Mouse (Mus musculus) ES-Bruce4 (cell line): ENCODE data around the gene Rere. TPM values are rescaled to one million over a fixed set of nuclear protein-coding genes. Genes with fewer than 3 reads are reported as not detected.

Source experiments
- H3K27ac ChIP-seq: 2 replicates; pipeline ENCODE4 v1.5.1; 2012; ENCODE audit warnings: low read length, inconsistent platforms; ENCODE audit not compliant: insufficient read depth
- H3K27me3 ChIP-seq: 2 replicates; pipeline ENCODE4 v1.6.1; 2012; ENCODE audit warnings: mild to moderate bottlenecking, low read length, inconsistent platforms; ENCODE audit not compliant: control insufficient read depth, poor library complexity, insufficient read depth, severe bottlenecking
- H3K36me3 ChIP-seq: 2 replicates; pipeline ENCODE4 v1.6.1; 2012; ENCODE audit warnings: inconsistent platforms, mild to moderate bottlenecking, low read length, moderate library complexity; ENCODE audit not compliant: control insufficient read depth, poor library complexity, insufficient read depth, severe bottlenecking
- H3K4me1 ChIP-seq: one replicate; pipeline ENCODE4 v1.8.1; 2011; ENCODE audit warnings: low read length; ENCODE audit not compliant: control insufficient read depth, insufficient read depth
- H3K4me3 ChIP-seq: 2 replicates; pipeline ENCODE4 v1.5.1; 2011; ENCODE audit warnings: low read depth, mild to moderate bottlenecking, low read length
- H3K9ac ChIP-seq: 2 replicates; pipeline ENCODE4 v1.6.1; 2012; ENCODE audit warnings: low read depth, mild to moderate bottlenecking, inconsistent platforms; ENCODE audit not compliant: poor library complexity, severe bottlenecking
- H3K9me3 ChIP-seq: replicated peaks from 2 replicates; pipeline ENCODE4 v1.6.1; 2012; ENCODE audit warnings: mild to moderate bottlenecking, low read length, inconsistent platforms; ENCODE audit not compliant: control insufficient read depth, poor library complexity, insufficient read depth, severe bottlenecking
- CTCF ChIP-seq: IDR thresholded peaks from one replicate; pipeline ENCODE4 v1.8.1; 2011; ENCODE audit warnings: low read depth, low read length
- EP300 ChIP-seq: IDR thresholded peaks from 2 replicates; pipeline ENCODE4 v1.6.1; 2011; ENCODE audit warnings: low read depth, low read length; ENCODE audit not compliant: insufficient read depth
- POLR2A ChIP-seq: IDR thresholded peaks from one replicate; pipeline ENCODE4 v1.8.1; 2011; ENCODE audit warnings: low read length; ENCODE audit not compliant: insufficient read depth
- polyA plus RNA-seq: library from polyadenylated mRNA; stranded (reverse); fragments of >200 nt; gene quantifications from 2 replicates; pipeline ENCODE4 v1.2.4, GENCODE M21; 2011; ENCODE audit warnings: low read depth; ENCODE audit not compliant: missing spikeins, insufficient read depth, insufficient read length

Gene Rere
- polyA plus RNA-seq, 1 experiment, result 77.3 TPM

DNA sequence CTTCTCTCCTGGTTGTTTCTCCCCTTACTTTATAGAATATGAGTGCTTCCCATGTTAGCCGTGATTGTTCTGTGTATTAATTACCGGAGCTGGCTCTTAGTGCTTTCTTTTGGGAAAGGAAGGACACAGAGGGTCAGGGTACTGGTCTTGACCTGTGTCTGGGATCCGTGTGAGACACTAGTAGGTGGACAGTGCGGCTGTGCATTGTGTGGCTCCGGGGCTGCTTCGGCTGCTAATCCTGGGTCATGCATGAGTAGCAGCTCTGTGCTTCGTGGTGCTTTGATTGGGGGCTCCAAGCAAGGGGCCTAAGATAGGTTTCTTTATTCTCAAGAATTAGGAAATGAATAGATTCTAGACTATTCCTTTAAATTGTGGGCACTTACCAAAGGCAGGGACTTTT lies 175.0 kb downstream of the Rere start:
- no peaks in the 10 kb centered on the region for H3K36me3 ChIP-seq
- H3K27ac ChIP-seq, result no peak overlapping the region
- no peak overlapping the region for H3K9ac ChIP-seq
- H3K27me3 ChIP-seq, result no peaks in the 10 kb centered on the region
- TF ChIP-seq POLR2A, result no peak
- H3K9me3 ChIP-seq, result no peaks in the 10 kb centered on the region
- peaks cover 2% of the 10 kb centered on the region for H3K4me1 ChIP-seq
- H3K4me3 ChIP-seq, result no peak overlapping the region

DNA sequence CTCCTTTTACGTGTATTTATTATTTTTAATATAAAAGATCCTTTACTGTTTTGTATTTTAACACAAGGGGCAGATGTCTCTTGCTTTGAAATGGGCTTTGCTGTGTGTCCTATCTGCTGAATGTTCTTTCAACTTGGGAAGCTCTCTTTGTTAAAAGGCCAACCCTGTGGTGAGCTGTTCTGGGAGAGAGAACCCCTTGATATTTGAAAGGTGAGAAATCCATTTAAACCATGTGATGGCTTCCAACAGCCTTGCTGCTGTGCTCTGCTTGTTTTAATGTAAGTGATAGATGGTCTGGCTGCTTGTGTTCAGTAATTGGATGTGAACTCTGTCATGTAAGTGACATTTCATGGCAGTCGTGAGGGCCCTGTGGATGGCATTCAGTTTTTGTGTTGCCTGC lies 175.4 kb downstream of the Rere start:
- H3K9me3 ChIP-seq, result no peaks in the 10 kb centered on the region
- H3K27me3 ChIP-seq, result no peaks in the 10 kb centered on the region
- peaks cover 2% of the 10 kb centered on the region for H3K4me1 ChIP-seq
- no peak for TF ChIP-seq POLR2A
- no peak for TF ChIP-seq CTCF
- no peak for TF ChIP-seq EP300
- H3K27ac ChIP-seq, result no peak overlapping the region
- no peak overlapping the region for H3K4me3 ChIP-seq
- no peak overlapping the region for H3K9ac ChIP-seq
- no peaks in the 10 kb centered on the region for H3K36me3 ChIP-seq

DNA sequence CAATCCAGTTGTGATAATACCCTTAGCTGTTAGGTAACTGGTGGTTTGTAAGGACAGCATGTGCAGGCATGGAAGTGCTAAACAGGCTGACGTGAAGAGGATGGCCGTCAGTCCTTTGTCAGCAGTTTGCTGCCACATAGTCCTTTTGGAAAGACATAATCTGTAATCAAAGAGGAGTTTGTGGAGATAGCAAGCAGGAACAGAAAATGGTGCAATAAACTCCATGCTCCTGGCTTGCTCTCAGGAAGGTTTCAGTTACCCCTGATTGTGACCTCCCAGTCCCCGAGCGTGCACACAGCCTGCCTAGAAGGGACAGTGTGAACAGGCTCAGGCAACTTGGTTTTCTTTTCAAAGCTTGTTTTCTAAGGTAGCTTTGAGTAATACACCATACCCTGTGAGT lies 175.9 kb downstream of the Rere start:
- H3K4me3 ChIP-seq, result no peak overlapping the region
- no peaks in the 10 kb centered on the region for H3K36me3 ChIP-seq
- H3K27ac ChIP-seq, result no peak overlapping the region
- H3K9ac ChIP-seq, result no peak overlapping the region
- peaks cover 2% of the 10 kb centered on the region for H3K4me1 ChIP-seq
- H3K9me3 ChIP-seq, result no peaks in the 10 kb centered on the region
- no peaks in the 10 kb centered on the region for H3K27me3 ChIP-seq
- TF ChIP-seq POLR2A, result no peak
- no peak for TF ChIP-seq EP300
- no peak for TF ChIP-seq CTCF

DNA sequence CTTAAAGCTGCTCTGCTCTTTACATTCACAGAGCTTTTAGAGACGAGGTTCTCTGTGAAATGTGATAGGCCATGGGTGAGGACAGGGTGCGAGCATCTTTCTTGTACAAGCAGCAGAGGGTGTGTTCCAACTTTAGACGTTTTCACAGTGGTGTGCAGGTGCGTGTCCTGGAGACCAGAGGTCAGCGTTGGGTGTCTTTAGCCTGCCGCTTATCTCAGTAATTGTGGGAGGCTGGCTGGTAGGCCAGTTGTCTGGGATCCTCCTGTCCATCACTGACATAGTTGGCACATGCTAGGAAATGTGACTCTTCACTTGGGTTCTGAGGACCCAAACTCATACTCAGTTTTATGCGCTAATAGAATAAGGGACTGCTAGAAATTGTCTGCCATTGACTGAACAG lies 176.3 kb downstream of the Rere start:
- Histone ChIP-seq H3K27me3 (no peaks in the 10 kb centered on the region), H3K9me3 (no peaks in the 10 kb centered on the region), H3K4me1 (peaks cover 2% of the 10 kb centered on the region), H3K4me3 (no peak overlapping the region), H3K27ac (no peak overlapping the region), H3K36me3 (no peaks in the 10 kb centered on the region), H3K9ac (no peak overlapping the region)
- TF ChIP-seq POLR2A (no peak), CTCF (no peak), EP300 (no peak)

DNA sequence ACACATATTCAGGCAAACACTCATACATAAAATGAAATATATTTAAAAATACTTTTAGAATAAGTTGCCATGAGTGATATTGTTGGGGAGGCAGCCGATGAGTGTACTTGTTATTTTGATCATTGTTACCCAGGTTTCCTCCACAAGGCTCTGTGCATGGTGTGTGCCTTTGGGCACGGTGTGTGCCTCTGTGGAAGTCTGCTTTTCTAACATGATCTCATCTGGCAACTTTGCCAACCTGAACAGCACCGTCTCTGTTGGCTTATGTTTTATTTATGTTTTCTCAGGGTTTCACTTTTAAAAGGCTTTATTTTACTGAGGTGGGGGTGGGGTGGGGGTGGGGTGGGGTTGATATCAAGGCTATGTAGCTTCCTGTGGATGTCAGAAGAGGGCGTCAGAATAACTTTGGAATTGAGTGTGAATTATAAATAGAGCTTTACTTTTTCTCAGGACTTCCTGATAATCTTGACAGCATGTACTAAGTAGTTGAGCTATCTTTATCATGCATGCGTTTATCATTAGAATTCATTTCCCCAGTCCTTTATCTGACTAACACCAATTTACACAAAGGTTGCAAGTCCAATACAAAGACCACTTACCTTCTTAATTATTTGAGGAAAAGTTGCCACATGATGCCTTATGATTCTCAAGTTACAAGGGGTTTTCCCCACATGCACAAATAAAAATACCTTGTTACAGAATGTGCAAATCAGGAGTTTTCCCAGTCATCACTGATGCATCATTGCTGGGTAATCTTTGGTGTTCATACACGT lies 177.8 kb downstream of the Rere start:
- peaks cover 4% of the 10 kb centered on the region for H3K4me1 ChIP-seq
- H3K27ac ChIP-seq, result no peak overlapping the region
- H3K9ac ChIP-seq, result no peak overlapping the region
- no peaks in the 10 kb centered on the region for H3K36me3 ChIP-seq
- H3K4me3 ChIP-seq, result no peak overlapping the region
- TF ChIP-seq POLR2A (no peak), CTCF (no peak), EP300 (no peak)
- H3K27me3 ChIP-seq, result no peaks in the 10 kb centered on the region
- no peaks in the 10 kb centered on the region for H3K9me3 ChIP-seq

DNA sequence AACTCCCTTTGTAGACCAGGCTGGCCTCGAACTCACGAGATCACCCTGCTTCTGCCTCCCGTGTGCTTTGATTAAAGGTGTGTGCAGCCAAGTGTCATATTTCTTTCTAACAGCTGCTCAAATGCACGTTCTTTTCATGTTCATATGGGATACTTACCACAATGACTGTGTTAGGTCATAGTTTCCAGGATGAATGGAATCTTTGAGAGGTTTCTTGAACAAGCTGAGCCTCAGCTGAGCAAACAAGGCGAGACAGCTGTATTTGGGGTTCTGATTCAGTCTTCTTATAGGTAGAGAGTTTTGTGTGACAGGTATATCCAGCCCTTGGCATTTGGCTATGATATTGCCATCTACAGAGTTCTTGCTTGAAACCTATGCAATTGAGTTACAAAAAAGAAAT lies 179.0 kb downstream of the Rere start:
- Histone ChIP-seq H3K9me3 (no peaks in the 10 kb centered on the region), H3K4me3 (no peak overlapping the region), H3K9ac (no peak overlapping the region), H3K36me3 (no peaks in the 10 kb centered on the region), H3K27me3 (no peaks in the 10 kb centered on the region), H3K4me1 (peaks cover 7% of the 10 kb centered on the region), H3K27ac (no peak overlapping the region)
- TF ChIP-seq POLR2A (no peak), EP300 (no peak), CTCF (no peak)
